Mouse (Mus musculus) kidney, adult 11 months (tissue): ENCODE measurements at regions not wholly inside any gene's neighbourhood (a gene's known extent, or its start where the extent isn't known, plus 50 kb on each side); places are given as distances from the start of the nearest gene placed in this dataset.

Experiments used
- DNase-seq: peaks from one replicate; pipeline ENCODE4 v3.0.0; 2022

GRCm38 (mm10) chr10:9161597-9161996, 275.7 kb upstream of the Sash1 start:
- DNase-seq = no peak

GRCm38 (mm10) chr10:9157299-9158215, 271.7 kb upstream of the Sash1 start:
- no peak for DNase-seq

- DNase-seq = no peak
Observed at GRCm38 (mm10) chr10:9136099-9136498, 250.2 kb upstream of the Sash1 start.

DNA sequence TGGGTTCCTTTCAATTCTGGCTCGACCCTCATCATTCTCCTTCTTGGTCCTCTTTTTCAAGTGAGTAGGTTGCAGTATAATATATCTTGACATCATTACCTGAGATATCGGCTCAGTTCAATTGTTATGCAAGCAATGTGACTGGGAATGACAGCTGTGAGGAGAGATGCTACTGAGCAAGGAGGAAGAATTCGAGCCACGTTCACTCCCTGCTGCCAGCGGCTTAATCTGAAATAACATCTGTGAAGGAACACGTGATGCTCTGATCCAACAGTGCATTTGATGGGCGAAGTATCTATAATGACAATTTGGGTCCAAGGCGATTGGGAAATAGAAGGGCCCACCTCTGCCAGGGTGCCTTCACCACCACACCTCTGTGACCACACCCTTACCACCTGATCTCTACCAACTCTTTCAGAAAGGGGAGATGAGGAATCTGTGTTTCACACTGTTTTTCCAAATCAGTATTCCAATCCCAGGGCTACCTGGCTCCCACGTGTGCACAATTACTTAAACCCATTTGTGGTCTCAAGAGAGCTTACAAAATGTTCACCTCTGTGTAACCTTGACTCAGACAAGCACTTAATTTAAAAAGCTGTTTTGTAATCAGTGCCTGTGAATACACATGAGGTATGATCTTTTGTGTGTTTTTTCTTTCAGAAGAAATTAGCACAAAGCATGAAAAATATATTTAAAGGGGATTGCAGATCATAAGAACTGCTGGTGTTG, 248.6 kb upstream of the Sash1 start:
- no peak for DNase-seq

DNA sequence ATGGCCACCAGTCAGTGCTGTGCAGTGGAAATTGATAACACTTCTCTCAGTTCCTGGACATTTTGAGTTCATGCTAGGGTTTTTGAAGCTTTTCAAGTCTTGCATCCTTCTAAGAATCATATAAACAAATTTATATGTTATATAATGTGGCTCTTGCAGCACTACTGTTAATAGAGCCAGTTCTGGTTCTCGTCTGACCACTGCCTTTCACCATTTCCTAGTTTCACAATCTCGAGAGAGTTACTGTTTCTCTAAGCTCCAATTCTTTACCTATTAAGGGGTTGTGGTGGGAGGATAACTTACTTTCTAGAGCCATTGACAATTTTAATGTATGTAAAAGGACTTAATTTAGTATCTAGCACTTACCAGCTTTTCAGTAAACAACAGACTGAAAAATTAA, 244.2 kb upstream of the Sash1 start:
- DNase-seq = no peak

GRCm38 (mm10) chr10:9119249-9119648, 233.4 kb upstream of the Sash1 start:
- DNase-seq = no peak

DNA sequence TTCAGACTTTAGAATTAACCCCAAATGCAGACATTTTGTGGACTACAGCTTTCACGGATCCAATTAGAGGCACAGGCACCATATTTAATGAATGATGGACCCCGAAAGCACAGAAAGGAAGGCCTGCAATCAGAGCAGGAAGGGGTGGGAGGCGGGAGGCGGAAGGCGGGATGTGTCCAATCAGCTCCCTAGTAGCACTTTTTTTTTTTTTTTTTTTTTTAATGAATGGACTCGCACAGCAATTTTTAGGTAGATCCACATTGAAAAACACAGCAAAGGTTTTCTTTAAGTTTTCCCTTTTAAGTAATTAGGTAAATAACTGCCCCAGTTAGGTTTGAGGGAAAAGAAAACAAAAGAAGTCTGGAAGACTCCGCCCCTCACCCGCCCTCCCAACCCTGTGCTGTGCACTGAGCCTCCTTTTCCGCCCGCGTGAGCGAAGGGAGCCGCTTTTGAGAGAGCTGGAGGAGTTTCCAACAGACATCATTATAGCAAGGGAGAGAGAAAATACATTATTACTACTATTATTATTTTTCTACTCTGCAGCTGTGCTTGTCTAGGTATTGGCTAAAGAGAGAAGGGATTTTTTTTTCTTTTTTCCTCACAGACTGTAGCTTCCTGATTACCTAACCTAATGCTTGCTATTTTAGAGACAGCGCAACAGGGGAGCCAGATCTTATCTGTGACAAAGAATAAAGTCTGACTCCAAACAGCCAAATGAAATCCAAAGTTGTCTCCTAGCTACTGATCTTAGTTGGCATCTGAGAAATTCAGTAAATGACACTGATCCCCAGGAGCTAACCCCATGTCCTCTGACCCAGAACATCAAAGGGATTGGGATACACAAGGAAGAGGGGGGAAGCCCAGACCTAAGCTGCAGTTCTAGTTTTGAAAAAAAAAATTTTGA, 232.0 kb upstream of the Sash1 start:
- no peak for DNase-seq

- no peak for DNase-seq
Observed at GRCm38 (mm10) chr10:9117134-9117533, 231.3 kb upstream of the Sash1 start.

DNA sequence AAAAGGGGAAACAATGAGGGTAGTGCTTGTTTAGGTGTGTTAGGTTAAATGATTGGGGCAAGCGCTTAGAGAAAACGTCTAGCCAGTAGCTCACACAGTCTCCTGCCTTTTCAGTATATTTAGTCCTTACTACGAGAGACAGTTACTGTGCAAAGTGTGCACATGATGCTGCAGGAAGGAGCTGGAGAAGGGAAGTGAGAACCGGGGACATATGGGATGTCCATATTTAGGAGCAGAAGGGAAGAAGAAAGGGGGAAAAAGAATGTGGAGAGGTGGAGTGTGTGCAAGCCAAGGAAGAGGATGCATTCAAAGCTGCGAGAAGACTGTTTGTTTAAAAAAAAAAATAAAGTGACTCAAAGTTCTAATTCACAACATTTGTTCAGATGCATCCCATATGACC, 227.8 kb upstream of the Sash1 start:
- no peak for DNase-seq

DNA sequence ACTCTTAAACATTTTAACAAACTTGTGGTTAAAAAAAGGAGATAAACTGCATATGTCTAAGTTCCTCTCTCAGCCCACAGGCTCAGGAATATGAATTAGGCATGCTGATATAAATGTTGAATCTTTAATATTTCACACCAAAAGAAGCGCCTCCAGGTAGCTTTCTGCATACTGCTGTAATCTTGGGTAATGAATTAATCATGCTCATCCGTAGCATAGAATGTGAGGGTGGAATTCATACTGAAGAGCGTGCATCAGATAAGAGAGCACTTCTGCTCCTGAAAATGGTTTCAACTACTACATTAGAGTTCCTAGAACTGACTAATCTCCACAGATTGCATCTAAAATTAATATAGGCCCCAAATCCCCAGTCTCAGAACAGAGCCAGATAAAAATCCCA, 225.2 kb upstream of the Sash1 start:
- no peak for DNase-seq

DNA sequence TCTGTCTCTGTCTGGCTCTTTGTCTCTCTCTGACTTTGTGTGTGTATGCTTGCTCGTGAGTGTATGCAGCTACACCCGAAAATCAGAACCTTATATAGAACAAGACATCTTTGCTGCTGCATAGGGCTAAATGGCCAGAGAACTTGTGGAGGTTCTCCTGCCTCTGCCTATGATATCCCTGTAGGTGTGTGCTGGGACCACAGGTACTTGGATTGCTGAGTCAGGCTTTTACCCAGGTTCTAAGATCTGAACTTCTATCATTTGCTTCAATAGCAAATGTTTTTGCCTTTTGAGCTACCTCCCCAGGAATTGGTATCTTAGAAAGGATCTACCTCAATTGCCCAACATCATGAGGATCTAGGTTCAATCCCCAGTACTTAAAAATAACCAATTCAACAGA, 210.3 kb upstream of the Sash1 start:
- no peak for DNase-seq

DNA sequence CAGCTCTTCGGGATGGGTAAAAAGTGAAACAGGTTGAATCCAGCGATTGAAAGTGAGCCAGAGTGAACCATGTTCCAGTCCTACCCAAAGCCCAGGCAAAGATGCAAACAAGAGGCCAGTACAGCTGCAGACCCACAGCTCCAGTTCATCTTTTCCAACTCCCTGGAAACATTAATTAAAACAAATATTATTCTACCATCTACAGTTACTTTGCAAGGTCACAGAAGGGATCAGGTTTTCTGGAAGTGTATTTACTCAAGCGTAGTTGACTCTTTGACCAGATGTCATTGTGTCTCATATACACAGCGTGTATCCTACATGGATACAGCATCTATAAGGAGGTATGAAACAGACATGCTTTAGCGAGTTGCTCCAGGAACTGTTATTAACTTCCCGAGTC, 209.3 kb upstream of the Sash1 start:
- no peak for DNase-seq

DNA sequence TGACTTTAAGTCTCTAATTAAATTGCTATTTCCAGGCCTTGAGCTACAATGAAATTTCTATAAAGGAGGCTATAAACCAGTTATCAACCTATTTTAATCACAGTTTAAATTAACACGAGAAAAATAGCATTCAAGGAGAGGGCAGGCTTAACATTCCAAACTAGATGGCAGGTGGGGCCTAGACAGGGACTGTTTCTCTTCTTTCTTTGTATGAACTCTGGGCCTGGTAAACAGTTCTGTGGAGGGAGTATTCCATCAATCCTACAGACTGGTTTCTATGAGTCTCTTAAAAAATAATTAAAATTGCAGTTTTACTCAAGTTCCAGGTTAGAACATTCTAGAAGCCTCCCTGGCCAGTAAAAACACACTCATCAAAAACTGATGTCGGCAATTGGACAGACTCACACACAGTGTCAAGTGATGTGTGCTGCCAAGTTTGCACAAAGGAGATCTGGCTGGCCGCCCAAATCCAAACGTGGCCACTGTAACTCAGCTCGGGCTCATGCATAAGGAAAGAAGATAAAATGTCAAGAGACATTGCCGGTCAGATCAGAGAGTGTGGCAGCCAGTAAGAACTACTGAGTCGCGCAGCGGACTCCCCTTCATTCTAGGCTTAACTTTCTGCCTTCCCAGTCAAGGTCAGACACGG, 206.5 kb upstream of the Sash1 start:
- DNase-seq = no peak

GRCm38 (mm10) chr10:9090961-9091360, 205.1 kb upstream of the Sash1 start:
- no peak for DNase-seq

DNA sequence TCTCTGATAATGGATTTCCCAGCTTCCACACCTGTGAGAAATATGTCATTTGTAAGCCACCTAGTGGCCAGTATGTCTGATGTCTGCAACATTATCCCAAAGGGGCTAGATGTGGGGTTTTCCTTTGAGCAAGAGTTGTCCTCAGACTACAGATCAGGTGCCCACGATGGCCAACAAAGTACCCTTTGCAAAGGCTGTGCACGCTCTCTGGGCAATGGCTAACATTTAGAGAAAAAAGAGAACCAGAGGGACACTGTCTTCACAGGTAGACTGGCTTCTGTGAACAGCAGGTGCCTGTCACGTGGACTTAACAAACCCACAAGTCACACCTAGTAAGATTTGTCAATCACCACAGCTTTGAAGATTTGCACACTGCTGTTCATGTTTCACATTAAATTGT, 202.0 kb upstream of the Sash1 start:
- no peak for DNase-seq

GRCm38 (mm10) chr10:9087171-9087570, 201.3 kb upstream of the Sash1 start:
- DNase-seq = no peak

DNA sequence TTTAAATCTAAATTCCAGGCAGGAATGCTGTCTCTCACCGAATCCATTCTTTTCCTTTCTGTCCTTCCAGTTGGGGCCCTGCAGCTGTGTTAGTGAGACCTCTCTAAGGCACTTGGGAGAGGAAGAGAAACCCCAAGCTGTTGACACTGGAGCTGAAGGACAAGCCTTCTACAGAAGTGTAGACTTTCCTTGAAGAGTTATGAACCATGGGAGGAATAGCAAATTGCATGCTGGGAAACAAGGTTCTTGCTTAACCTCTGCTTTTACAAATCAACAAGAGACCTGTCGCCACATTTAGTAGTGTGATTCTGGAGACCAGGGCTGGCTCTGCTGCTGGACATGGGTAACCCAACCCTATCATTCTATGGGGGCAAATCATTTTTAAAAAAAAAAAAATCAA, 200.8 kb upstream of the Sash1 start:
- DNase-seq = no peak

GRCm38 (mm10) chr10:9085441-9085840, 199.6 kb upstream of the Sash1 start:
- DNase-seq = no peak

DNA sequence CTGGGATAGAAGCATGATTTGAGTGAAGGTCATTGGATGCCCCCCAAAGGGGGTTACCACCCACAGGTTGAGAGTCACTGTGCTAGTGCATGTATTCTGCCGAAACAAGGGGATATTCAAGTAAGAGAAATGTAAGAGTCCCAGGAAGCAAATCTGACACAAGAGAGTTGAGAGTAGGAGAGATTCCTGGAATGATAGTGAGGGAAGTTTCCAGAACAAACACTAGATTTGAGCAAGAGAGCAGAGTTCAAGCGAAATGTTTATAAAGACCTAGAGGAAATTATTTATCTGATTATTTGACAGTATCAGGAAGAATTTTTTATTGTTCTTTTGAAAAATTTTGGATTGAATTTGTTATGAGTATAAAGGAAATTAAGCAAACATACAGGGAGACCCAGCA, 189.0 kb upstream of the Sash1 start:
- DNase-seq = no peak

- DNase-seq = no peak
Observed at GRCm38 (mm10) chr10:9071630-9072029, 185.8 kb upstream of the Sash1 start.

- no peak for DNase-seq
Observed at GRCm38 (mm10) chr10:9069608-9070190, 183.8 kb upstream of the Sash1 start.

DNA sequence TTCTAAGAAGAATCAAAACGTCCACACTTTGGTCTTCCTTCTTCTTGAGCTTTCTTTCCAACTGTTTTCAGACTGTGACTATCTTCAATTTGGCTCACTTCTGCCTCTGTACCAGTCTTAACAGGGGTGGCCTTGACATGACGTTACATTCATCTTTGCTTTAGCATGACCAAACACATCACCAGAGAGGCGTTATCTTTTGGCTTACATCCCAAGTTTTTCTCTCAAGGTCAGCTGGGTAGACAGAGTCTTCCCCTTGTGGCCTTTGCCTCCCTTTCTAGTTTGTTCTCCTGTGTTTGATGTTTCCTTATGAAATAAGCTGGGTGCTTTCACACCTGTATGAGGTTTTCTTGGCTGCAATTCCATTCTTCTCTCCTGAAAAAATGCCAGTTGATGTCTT, 180.7 kb upstream of the Sash1 start:
- DNase-seq = no peak
